Mouse (Mus musculus) hindlimb bud, embryonic 11.5 days (tissue): ENCODE results near the gene Dhx57.
A peak's percentile ranks its signal among the peaks of the same experiment; 100 is the strongest.
"Not testable (repeated sequence)": the region's sequence is repeated elsewhere in the genome, so short reads cannot be mapped to it uniquely, and the experiment has no call there.

Source experiments
- DNase-seq: peaks from one replicate; pipeline ENCODE4 v3.0.0-alpha.2; 2012; ENCODE audit warnings: low read depth, low spot score; ENCODE audit errors: extremely low spot score

The Dhx57 gene

DNA sequence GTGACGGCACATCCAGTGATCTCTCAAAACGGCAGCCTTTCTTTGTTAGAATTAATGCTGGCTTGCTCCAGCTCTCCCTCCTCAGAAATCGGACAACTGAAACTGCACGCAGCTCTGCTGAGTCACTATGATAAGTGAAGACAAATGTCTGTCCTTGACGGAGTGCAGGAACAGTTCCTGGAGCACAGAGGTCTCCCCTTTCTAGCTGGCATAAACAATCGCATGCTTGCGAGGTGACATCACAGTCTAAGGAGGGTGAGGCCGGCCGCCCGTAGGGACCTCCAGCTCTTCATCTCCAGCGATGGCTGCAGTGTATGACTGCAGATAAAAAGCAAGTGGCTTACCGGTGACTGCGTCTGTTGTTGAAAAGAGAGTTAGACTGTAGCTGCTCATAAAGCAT, 35.1 kb downstream of the Dhx57 start:
- no peak for DNase-seq

DNA sequence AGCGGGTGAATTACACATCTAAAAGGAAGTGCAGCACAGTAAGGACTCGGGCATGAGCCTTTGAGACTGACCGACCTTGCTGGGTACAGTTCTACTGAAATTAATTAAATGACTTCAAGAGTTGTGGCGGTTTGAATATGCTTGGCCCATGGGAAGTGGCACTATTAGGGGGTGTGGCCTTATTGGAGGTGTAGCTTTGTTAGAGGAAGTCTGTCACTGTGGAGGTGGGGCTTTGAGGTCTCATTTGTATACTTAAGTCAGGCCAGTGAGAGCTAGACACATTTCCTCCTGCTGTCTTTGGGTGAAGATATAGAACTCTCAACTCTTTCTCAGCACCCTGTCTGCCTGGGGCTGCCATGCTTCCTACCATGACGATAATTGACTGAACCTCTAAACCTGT, 35.9 kb downstream of the Dhx57 start:
- no peak for DNase-seq

DNA sequence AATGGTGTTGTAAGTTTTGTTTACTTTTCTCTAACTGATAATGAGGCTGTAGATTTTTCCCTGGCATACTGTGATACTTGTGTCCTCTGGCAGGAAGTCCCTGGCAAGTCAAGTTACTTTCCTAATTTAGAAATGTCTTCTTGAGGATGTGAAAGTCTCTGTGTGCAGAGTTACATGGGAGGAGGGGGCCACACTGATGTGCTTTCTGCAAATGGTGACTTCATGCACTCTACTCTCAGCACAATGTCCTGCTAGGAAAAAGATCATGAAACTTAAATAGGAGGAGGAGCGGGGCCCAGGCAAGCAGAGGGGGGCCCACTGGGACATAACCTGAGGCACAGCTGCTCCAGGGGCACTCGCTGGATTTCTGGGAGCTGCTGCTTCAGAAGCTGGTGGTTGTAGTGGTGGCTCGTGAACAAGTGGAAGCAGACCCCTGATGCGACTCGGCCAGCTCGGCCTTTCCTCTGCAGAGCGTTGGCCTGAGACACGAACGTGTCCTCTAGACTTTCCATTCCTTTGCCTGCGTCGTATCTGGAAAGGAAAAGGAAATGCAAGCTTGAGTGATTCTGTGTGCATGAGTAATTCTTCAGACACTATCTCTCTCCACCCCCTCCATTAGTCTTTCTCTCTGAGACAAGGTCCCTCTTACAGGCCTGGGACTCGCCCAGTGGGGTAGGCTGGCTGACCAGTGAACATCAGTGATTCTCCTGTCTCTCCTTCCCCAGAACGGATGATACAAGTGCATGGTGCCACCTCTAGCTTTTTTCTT, 37.3 kb downstream of the Dhx57 start:
- DNase-seq: no peak

DNA sequence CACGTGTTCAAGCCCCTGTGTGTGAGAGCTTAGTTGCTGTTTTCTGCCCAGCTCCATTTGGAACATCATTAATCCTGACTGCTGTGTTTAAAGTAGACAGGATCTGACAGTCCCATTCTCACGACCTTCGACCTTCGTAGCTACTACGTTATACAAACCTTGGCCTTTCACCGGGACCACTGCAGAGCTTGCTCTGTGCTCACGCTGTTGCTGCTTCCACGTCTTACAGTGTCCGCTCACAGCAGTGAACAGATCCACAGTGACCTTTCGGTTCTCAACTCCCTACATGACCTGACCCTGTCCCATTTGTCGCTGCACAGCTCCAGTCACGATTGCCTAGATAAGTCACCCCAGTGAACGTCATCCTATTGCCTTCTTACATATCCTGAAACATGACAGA, 47.2 kb downstream of the Dhx57 start:
- DNase-seq: no peak

DNA sequence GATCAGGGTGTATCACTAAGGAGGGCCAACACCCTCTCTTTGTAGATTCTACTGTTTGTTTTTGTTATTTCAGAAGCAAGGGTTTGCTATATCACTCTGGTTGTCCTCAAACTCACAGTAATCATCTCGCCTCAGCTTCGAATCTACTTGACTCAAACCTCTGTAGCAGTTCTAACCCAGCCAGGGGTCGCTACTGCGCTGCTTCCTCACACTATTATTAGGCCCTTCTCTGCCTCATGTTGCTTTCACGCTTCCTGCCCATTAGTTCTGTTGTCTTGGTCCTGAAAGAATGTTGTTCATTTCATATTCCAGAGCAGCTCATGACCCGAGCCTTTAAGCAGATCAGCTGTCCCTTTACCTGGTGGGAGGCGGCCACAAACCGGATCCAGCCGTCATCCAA, 48.7 kb downstream of the Dhx57 start:
- DNase-seq: no peak

DNA sequence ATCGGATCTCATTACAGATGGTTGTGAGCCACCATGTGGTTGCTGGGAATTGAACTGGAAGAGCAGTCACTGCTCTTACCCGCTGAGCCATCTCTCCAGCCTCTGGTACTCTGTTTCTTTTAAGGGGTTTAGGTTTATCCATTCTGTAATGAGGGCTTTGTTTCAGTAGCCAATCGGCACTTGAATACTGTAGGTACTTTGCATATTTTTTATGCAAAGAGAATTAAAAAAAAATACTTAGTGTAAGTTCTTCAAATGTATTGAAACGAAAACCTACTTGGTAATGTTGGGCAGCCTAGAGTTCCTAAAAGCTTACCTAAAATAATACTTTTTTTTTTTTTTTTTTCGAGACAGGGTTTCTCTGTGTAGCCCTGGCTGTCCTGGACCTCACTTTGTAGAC, 52.8 kb downstream of the Dhx57 start:
- DNase-seq: no peak

DNA sequence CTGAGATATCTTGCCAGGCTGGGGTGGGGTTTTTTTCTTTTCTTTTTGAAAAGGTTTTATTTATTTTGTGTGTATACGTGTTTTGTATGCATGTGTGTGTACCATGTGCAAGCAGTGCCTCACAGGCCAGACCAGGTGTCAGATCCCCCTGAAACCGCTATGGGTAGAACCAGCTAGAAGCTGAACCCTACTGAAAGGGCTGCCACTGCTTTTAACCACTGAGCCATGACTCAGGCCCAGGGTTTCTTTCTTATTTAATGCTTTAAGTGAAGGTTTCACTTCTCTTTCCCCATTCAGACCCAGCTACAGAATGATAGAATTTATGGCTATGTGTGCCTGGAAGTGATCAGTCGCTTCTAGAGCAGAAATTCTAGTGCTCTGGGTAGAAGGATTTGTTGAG, 53.5 kb downstream of the Dhx57 start:
- no peak for DNase-seq

DNA sequence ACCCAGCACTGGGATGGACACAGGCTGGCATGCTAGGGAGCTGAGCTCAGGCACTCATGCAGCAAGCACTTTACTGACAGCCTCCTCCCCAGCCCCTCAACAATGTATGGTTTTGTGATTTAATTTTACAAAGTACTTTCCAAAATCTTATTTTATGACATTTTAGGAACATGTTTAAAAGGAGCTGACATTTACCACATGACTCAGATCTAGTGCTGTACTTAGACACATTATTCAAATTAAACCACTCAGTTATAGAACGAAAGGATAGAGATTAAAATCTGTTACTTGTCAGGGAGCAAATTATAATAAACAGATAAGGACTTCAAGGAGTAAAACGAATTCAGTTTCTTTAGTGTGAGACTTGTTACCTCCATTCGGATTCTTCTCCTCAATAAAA, 54.8 kb downstream of the Dhx57 start:
- no peak for DNase-seq

DNA sequence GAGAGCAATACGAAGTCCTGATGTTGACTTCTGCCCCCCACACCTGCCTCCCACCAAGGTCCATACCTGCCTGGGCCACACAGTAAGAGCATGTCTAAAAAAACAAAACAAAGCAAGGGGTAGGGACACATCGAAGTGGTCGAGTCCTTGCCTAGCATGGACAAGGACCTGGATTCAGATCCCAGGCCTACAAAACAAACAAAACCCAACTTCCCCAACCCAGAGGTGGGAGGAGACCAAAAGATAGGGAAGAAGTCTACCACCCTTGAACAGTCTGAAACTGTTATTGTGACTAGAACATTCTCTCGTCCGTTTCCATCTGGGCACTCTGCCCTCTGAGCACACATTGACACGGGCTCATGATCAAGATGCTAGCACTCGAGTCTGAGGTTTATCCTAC, 55.9 kb downstream of the Dhx57 start:
- no peak for DNase-seq

DNA sequence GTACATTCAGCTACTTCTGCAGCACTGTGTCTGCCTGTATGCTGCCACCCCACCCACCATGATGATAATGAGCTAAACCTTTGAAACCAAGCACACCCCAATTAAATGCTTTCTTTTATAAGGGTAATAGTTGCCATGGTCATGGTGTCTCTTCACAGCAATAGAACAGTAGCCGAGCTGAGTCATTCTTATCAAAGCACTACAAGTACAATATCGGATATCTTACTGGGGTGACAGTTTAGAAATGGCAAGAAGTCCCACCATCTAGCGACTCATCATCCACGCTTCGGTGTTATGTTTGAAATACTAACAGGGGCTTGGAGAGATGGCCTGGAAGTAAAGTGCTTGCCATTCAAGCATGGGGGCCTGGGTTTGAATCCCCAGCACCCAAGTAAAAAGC, 56.4 kb downstream of the Dhx57 start:
- no peak for DNase-seq

DNA sequence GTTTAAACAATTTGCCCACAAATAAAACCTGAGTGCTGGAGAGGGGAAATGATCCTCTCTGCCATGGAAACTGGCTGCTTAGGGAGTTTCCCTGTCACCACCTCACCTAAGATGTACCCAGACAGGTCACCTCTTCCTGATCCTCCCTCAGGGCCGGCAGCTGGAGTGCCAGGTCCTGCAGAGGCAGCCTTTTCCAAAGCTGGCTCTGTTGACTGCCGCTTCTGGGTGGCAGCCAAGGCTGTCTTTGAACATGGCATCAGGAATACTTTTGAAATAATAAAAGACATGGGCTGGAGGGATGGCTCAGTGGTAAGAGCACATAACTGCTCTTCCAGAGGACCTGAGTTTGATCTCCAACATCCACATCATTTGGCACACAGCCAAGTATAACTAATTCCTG, 60.9 kb downstream of the Dhx57 start:
- no peak for DNase-seq

DNA sequence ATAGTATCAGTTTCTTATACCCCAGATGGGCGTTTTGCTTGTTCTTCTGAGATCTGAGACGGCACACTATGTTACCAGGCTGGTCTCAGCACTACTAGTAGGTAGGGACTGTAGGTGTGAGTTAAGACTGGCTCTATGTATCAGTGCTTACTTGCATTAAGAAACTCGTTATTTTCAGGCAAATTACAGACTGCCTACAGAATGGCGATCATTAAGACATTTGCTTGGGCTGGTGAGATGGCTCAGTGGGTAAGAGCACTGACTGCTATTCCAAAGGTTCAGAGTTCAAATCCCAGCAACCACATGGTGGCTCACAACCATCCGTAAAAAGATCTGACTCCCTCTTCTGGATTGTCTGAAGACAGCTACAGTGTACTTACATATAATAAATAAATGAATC, 65.1 kb downstream of the Dhx57 start:
- DNase-seq: not testable (repeated sequence)

DNA sequence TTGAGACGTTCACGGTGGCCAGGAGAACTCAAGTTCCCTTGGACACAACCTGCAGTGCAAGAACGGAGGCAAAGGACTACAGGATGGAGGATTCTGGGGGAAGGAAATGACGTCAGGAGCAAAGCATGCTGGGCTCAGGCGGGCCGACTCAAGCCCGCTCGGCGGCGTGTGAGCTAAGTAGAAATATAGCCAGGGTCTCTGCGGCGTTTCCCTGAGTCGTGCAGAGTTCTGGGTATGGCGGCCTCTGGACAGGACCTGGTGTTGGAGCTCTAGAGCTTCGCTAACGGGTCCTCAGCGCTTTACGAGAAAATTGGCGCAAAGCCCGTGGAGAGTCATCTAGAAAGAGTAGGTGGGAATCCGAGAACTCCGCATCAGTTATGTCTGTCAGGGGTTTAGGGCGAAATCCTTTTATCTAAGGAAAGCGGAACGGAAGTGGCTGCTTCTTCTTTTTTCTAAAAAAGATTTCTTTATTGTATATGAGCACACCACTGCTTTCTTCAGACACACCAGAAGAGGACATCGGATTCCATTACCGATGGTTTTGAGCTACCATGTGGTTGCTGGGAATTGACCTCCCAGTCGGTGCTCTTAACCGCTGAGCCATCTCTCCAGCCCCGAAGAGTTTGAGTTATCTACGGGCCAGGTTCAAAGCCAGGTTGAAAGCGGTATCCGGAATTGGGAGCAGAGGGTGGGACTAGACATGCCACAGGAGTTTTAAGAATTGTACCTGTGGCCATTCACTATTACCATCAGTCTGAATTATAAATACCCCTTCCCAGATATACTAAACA, 65.8 kb downstream of the Dhx57 start, which contains the start of gene Gemin6:
Gemin6 (plus strand) TSS at position 116 of the 791 bp plus-strand sequence.
- peak; percentile 82 for DNase-seq

DNA sequence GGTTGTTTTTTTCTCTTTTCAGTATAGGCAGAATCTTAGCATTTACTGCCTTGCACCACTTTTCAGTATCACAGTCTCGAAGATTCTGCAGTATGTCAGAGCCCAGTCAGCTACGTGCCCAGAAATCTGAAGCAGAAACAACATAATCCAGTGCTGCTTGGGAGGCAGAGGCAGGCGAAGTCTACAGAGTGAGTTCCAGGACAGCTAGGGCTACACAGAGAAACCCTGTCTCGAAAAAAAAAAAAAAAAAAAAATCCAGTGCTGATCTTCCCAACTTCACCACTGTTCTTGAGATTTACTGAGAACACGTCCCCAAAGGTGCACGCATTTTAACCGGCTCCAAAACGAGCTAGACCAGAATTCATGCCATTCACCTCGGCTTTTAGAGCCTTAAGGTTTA, 66.4 kb downstream of the Dhx57 start:
- DNase-seq: no peak

DNA sequence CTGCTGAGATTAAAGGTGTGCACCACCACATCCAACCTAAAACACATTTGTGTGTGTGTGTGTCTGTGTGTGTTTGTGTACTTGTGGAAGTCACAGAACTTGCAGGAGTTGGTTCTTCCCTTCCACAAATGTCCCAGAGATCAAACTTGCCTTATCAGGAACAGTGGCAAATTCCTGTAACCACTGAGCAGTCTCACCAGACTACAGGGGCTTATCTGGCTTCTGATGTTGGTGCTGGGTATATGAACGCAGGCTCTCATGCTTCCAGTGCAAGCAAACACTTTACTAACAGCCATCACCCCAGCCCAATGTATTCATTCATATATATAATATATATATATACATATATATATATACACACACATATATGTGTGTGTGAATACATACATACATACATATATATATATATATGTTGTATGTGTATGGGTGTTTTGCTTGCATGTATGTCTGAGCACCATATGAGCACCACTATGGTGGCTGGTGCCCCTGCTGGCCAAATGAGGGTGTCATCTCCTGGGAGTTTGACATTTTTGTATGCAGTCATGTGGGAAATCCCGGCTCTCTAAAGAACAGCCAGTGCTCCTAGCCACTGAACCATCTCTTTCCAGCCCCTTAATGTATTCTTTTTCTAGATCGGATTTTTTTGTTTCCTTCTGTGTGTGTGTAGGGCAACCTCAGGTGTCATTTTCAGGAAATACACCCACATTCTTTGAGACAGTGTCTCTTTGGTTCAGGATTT, 68.2 kb downstream of the Dhx57 start:
- no peak for DNase-seq

DNA sequence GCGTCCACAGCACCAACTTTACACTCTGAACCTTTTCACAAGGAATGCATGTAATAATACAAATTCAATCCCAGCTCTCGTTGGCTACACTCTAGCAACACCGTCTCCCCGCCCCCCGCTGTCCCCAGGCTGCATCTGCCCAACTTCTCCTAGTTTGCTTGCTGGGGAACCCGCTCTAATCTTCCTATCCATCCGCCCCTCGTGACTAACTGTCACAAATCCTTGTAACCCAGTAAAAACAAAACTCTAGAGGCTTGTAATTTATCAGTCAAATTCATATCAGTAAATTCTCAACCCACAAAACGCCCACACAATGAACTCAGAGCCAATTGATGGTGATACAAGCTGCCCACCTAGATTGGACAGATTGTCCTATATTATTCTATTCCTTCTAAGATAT, 69.1 kb downstream of the Dhx57 start:
- DNase-seq: no peak

DNA sequence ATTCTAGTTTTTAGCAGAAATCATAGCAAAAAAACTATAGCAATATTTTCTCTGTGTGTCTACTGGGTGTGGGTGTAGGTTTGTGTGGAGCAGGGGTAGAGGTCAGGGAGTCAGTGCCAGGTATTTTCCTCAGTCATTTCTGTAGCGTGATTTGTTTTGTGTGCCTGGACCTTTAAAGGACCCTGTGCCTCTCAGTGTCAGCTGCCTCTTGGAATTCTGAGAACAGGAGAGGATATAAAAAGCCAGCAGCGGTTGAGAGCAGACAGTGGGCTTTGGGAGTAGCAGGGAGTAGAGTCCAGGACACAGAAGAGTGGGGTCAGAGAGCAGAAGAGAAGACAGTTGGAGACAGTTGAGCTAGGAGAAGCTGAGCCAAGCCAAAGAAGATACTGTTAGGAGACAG, 70.1 kb downstream of the Dhx57 start:
- no peak for DNase-seq

DNA sequence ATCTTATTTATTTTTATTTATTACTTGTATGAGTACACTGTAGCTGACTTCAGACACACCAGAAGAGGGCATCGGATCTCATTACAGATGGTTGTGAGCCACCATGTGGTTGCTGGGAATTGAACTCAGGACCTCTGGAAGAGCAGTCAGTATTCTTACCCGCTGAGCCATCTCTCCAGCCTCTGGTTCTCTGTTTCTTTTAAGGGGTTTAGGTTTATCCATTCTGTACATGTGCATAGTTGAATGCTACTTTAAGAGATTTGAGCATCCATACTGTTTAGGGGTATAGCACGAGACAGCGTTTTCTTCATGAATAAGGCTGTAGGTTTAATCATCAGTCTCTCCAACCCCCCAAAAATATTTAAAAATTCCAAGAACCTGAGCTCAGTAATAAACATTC, 76.3 kb downstream of the Dhx57 start:
- not testable (repeated sequence) for DNase-seq

DNA sequence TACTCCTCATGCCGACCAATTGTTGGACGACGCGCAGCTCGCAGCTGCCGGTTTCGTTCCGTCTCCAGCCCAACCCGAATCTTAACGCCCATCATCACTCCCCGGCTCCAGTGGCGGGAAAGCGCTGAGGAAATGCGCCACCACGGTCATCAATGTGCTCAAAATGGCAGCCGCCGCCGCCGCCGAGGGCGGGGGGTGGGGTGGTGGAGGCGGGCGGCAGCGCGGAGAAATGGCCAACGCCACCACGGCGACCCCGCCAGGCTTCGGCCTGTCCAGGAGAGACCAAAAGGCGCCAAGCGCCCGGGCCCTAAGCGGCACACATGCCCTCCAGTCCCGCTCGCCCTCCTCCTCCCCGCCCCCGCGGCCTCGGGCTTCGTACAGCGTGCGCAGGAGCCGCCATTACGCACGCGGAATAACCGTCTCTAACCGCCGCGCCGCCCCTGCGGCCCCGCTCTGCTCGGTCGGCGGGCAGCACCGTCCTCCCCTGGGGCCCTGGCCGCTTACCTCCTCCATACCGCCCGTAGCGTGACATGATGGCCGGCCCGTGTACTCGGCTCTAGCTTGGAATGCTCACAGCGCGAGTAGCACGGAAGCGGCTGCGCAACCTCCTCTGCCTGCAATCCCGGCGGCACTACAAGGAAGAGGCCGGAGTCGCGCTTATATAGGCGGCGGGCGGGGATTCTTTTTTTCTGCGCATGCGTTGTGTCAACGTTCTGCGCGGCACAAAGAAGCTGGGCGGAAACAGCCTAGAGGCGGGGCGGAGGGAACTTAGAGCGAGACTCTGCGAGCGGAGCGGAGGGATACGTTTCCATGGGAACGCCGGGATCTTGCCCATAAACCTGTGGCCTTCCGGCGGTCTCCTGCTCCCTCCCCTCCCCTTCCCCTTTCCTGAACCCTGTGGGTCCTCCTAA, 83.3 kb downstream of the Dhx57 start, which contains the start of the genes Srsf7 and Ttc39d:
Srsf7 (minus strand) TSS at position 637 of the 911 bp plus-strand sequence.
Ttc39d (plus strand) TSS at position 790 of the 911 bp plus-strand sequence.
- DNase-seq: peak; percentile 98

DNA sequence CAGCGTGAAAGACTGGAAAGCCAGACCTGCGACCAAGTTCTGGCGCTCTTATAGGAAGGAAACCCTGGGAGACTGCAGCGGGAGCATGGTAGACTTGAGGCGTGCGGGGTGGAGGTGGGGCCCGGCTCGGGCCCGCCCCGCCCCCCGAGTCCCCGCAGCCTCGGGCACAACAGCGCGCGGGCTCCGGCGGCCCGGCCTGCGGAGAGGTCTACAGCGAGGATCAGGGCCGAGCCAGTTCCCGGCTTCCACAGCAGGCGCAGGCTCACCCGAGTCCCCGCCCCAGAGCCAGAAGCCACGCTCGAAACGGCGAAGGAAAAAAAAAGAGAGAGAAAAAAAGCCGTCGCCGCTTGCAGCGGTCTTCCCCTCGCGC, 84.0 kb downstream of the Dhx57 start:
- DNase-seq: no peak

DNA sequence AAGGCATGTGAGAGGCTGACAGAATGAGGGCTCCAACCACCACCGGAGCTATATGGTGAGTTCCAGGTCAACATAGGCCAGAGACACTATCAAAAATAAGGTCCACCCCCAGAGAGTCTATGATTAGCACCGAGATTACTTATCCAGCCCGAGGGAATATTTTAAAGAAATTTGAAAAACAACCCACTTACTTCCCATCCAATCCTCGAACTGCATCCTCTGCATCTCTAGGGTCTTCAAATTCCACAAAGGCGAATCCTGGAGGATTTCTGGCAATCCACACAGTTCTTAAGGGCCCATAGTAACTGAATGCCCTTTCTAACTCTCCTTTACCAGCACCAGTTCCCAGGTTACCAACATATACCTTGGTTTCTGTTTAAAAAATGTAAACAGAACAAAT, 84.6 kb downstream of the Dhx57 start:
- DNase-seq: no peak
